Comparison of ENCODE assay signal across 9 mouse cellular contexts in the genomic region with DNA sequence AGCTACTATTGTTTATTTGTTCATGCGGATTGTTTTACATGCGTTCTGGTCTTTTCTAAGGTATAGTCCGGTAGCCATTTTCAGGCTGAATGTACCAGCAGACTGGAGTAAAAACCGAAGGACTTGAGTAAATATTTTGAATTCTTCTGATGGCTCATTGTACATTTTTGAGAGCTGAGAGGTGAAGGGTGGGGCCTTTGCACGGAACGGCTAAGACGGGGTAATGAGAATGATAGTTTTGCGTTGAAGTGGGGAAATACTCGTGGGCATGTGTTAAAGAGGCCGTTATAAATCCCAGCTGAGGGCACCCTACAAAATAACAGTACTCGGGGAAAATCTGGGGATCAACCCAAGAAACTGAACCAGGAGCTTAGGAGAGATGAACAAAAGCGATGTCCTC. TPM values are rescaled to one million over a fixed set of nuclear protein-coding genes. Genes with fewer than 3 reads are reported as not detected.
DNase-seq lines count a peak whose midpoint lies in the region; ATAC-seq lines count a peak whose summit lies in the region.
"Had no signal": no experiment of that assay in that cellular context is flagged by ENCODE, and none has a peak within 500 bp of the region (broad histone marks: within the 10 kb centered on the region; RNA-seq: fewer than 3 reads in every experiment).

No protein-coding gene starts in this region.

- no peaks in the 10 kb centered on the region for H3K9me3 ChIP-seq in kidney, embryonic 15.5 days (replicated peaks)
- no peaks in the 10 kb centered on the region for H3K9me3 ChIP-seq in embryonic facial prominence, embryonic 10.5 days
- H3K9me3 ChIP-seq in hindbrain, embryonic 14.5 days (ENCODE audit: control insufficient read depth, low read length): no peaks in the 10 kb centered on the region
- no peaks in the 10 kb centered on the region for H3K9me3 ChIP-seq in midbrain, embryonic 15.5 days

- peaks cover 29% of the 10 kb centered on the region for H3K4me1 ChIP-seq in kidney, embryonic 15.5 days
- H3K4me1 ChIP-seq in embryonic facial prominence, embryonic 10.5 days: peaks cover 26% of the 10 kb centered on the region
- H3K4me1 ChIP-seq in hindbrain, embryonic 14.5 days (replicated peaks; ENCODE audit: control insufficient read depth, insufficient read depth, low read length): 0 out of 2 replicates have a peak, but pooled peaks cover 10% of the 10 kb centered on the region
- H3K4me1 ChIP-seq in midbrain, embryonic 15.5 days: peaks cover 19% of the 10 kb centered on the region

- no peak for ATAC-seq in kidney, embryonic 15.5 days (replicated peaks; ENCODE audit: low FRiP score)
- no peak for ATAC-seq in hindbrain, embryonic 14.5 days (ENCODE audit: low FRiP score)
- ATAC-seq in midbrain, embryonic 15.5 days (replicated peaks): no peak

- intact Hi-C loops in left cerebral cortex, postnatal 25 days (cut with DNase I): no loop called here

- no peak overlapping the region for H3K9ac ChIP-seq in kidney, embryonic 15.5 days
- H3K9ac ChIP-seq in hindbrain, embryonic 14.5 days: 0 out of 2 replicates have a peak overlapping the region, but pooled peaks have one; percentile 86
- 0 out of 2 replicates have a peak overlapping the region, but pooled peaks have one; percentile 9 for H3K9ac ChIP-seq in midbrain, embryonic 15.5 days

- no peak overlapping the region for H3K27ac ChIP-seq in kidney, embryonic 15.5 days
- H3K27ac ChIP-seq in embryonic facial prominence, embryonic 10.5 days (replicated peaks): no peak overlapping the region
- no peak overlapping the region for H3K27ac ChIP-seq in hindbrain, embryonic 14.5 days
- no peak overlapping the region for H3K27ac ChIP-seq in midbrain, embryonic 15.5 days

- H3K36me3 ChIP-seq in kidney, embryonic 15.5 days: peaks cover 17% of the 10 kb centered on the region
- H3K36me3 ChIP-seq in embryonic facial prominence, embryonic 10.5 days (replicated peaks): peaks cover 19% of the 10 kb centered on the region
- no peaks in the 10 kb centered on the region for H3K36me3 ChIP-seq in hindbrain, embryonic 14.5 days (replicated peaks; ENCODE audit: control insufficient read depth, insufficient read depth)
- H3K36me3 ChIP-seq in midbrain, embryonic 15.5 days (replicated peaks): no peaks in the 10 kb centered on the region

- peak overlapping the region; percentile 95; the same call in 1 of the 2 replicates for H3K4me2 ChIP-seq in kidney, embryonic 15.5 days
- peak overlapping the region; percentile 91 for H3K4me2 ChIP-seq in hindbrain, embryonic 14.5 days (replicated peaks)
- H3K4me2 ChIP-seq in midbrain, embryonic 15.5 days: peak overlapping the region; percentile 84; the same call in 1 of the 2 replicates

- H3K4me3 ChIP-seq in kidney, embryonic 15.5 days (replicated peaks): peak overlapping the region; percentile 89; the same call in 1 of the 2 replicates
- H3K4me3 ChIP-seq in embryonic facial prominence, embryonic 10.5 days: peak overlapping the region; percentile 94
- H3K4me3 ChIP-seq in hindbrain, embryonic 14.5 days (replicated peaks; ENCODE audit: low read length): 0 out of 2 replicates have a peak overlapping the region, but pooled peaks have one; percentile 70
- H3K4me3 ChIP-seq in midbrain, embryonic 15.5 days: no peak overlapping the region

- DNase-seq in kidney, adult 18-20 months: no peak
- no peak for DNase-seq in embryonic facial prominence, embryonic 10.5 days (ENCODE audit: low spot score)
- no peak for DNase-seq in hindbrain, embryonic 14.5 days (ENCODE audit: low spot score)
- no peak for DNase-seq in left cerebral cortex, postnatal 25 days (ENCODE audit: low spot score in 2 of 2)
- no peak for DNase-seq in frontal cortex, postnatal 10 days (ENCODE audit: low spot score in 2 of 2)
- no peak for DNase-seq in ovary, adult 18-20 months (ENCODE audit: low spot score)
- DNase-seq: thymus, postnatal 36 days had no signal

- 64% methylated on average over 12 of the region's 12 CpGs for WGBS in kidney, embryonic 15.5 days
- 69% methylated on average over 12 of the region's 12 CpGs for WGBS in embryonic facial prominence, embryonic 10.5 days
- 68% methylated on average over 12 of the region's 12 CpGs for WGBS in hindbrain, embryonic 14.5 days
- 65% methylated on average over 12 of the region's 12 CpGs for WGBS in midbrain, embryonic 15.5 days

- H3K27me3 ChIP-seq in kidney, embryonic 15.5 days: no peaks in the 10 kb centered on the region; the same call in 1 of the 2 replicates
- H3K27me3 ChIP-seq in embryonic facial prominence, embryonic 10.5 days (replicated peaks; ENCODE audit: low read depth, poor library complexity, severe bottlenecking): no peaks in the 10 kb centered on the region
- no peaks in the 10 kb centered on the region for H3K27me3 ChIP-seq in hindbrain, embryonic 14.5 days (ENCODE audit: control insufficient read depth, insufficient read depth, low read length)
- no peaks in the 10 kb centered on the region for H3K27me3 ChIP-seq in midbrain, embryonic 15.5 days (replicated peaks)

RNA-seq across cellular contexts. Expression of a gene that starts 1.1 kb away (rescaled TPM):
- polyA plus RNA-seq in kidney, embryonic 15.5 days (2015; fragmentation: Nextera tagmentation; extraction: Ambion mirVana): 26.5 and 29.5 TPM in 2 replicates
- 41.9 and 42.4 TPM in 2 replicates for polyA plus RNA-seq in embryonic facial prominence, embryonic 10.5 days (2016; fragmentation: Nextera tagmentation; extraction: Ambion mirVana)
- polyA plus RNA-seq in hindbrain, embryonic 14.5 days (2014; fragmentation: Nextera tagmentation; extraction: Ambion mirVana): 7.3 and 9.0 TPM in 2 replicates
- polyA plus RNA-seq in midbrain, embryonic 15.5 days (2015; fragmentation: Nextera tagmentation; extraction: Ambion mirVana): 6.1 and 7.1 TPM in 2 replicates
- total RNA-seq in left cerebral cortex, postnatal 25 days (2021): under 1 TPM; 0.69 to 0.92 TPM
